Mouse (Mus musculus): ENCODE measurements around the gene Gstm5. TPM values are rescaled to one million over a fixed set of nuclear protein-coding genes. Genes with fewer than 3 reads are reported as not detected.

Gstm5 gene
- polyA plus RNA-seq, 1 experiment from 2014 or later, result 196 TPM

- Histone ChIP-seq H3K4me3 (ENCODE audit: low read depth, low read length) (no peak overlapping the region), H3K4me2 (ENCODE audit: low read length) (no peak overlapping the region), H3K9me3 (ENCODE audit: control insufficient read depth, low read length) (no peaks in the 10 kb centered on the region), H3K27me3 (replicated peaks; ENCODE audit: control insufficient read depth, insufficient read depth, low read length) (no peaks in the 10 kb centered on the region), H3K27ac (ENCODE audit: low read depth) (no peak overlapping the region), H3K4me1 (replicated peaks; ENCODE audit: control insufficient read depth, insufficient read depth, low read length) (peaks cover 6% of the 10 kb centered on the region), H3K36me3 (ENCODE audit: control insufficient read depth, insufficient read depth, low read length) (no peaks in the 10 kb centered on the region), H3K9ac (ENCODE audit: low read length) (no peak overlapping the region)
- WGBS, result 8% methylated on average over 8 of the region's 8 CpGs
- ATAC-seq (replicated peaks; ENCODE audit: low FRiP score, low TSS enrichment, low read depth), result peak; percentile 64
- DNase-seq (ENCODE audit: low spot score), result peak; percentile 88
These were observed 28.5 kb upstream of the Gstm5 start for GRCm38 (mm10) chr3:107867086-107867485.

- no peak for DNase-seq (ENCODE audit: low spot score)
- H3K9ac ChIP-seq (ENCODE audit: low read length), result no peak overlapping the region
- WGBS, result 93% methylated on average over 22 of the region's 22 CpGs
- H3K9me3 ChIP-seq (ENCODE audit: control insufficient read depth, low read length), result no peaks in the 10 kb centered on the region
- peaks cover 4% of the 10 kb centered on the region for H3K4me1 ChIP-seq (replicated peaks; ENCODE audit: control insufficient read depth, insufficient read depth, low read length)
- no peaks in the 10 kb centered on the region for H3K36me3 ChIP-seq (ENCODE audit: control insufficient read depth, insufficient read depth, low read length)
- H3K4me2 ChIP-seq (ENCODE audit: low read length), result no peak overlapping the region
- no peaks in the 10 kb centered on the region for H3K27me3 ChIP-seq (replicated peaks; ENCODE audit: control insufficient read depth, insufficient read depth, low read length)
- no peak overlapping the region for H3K4me3 ChIP-seq (ENCODE audit: low read depth, low read length)
- no peak for ATAC-seq (replicated peaks; ENCODE audit: low FRiP score, low TSS enrichment, low read depth)
- no peak overlapping the region for H3K27ac ChIP-seq (ENCODE audit: low read depth)
These were observed 27.2 kb upstream of the Gstm5 start for GRCm38 (mm10) chr3:107868452-107868851.

DNA sequence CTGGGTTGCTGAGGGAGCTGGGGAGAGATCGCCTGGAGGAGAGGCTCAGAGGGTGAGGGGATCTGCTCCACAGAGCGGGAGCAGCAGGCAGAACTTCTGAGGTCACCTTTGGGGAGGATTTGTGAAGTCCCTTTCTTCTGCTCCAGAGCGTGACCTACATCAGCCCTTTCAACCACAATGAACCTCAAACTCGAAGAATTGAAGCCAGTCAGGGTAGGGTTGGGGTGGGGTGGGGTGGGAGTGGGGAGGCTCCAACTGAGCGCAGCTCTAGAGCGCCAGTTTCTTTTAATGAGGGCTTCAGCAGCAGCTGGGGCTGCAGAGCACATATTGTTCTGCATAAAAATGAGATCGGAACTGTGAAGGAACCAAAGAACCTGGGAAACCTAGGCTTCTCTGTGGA lies 26.5 kb upstream of the Gstm5 start:
- ATAC-seq (replicated peaks; ENCODE audit: low FRiP score, low TSS enrichment, low read depth), result no peak
- WGBS, result 52% methylated on average over 7 of the region's 7 CpGs
- Histone ChIP-seq H3K36me3 (ENCODE audit: control insufficient read depth, insufficient read depth, low read length) (no peaks in the 10 kb centered on the region), H3K27me3 (replicated peaks; ENCODE audit: control insufficient read depth, insufficient read depth, low read length) (no peaks in the 10 kb centered on the region), H3K9ac (ENCODE audit: low read length) (no peak overlapping the region), H3K9me3 (ENCODE audit: control insufficient read depth, low read length) (no peaks in the 10 kb centered on the region), H3K4me2 (ENCODE audit: low read length) (no peak overlapping the region), H3K4me1 (replicated peaks; ENCODE audit: control insufficient read depth, insufficient read depth, low read length) (peaks cover 2% of the 10 kb centered on the region; the same call in 1 of the 2 replicates), H3K27ac (ENCODE audit: low read depth) (no peak overlapping the region), H3K4me3 (ENCODE audit: low read depth, low read length) (no peak overlapping the region)
- DNase-seq (ENCODE audit: low spot score), result no peak

GRCm38 (mm10) chr3:107869925-107870324 lies 25.7 kb upstream of the Gstm5 start:
- H3K9ac ChIP-seq (ENCODE audit: low read length), result no peak overlapping the region
- ATAC-seq (replicated peaks; ENCODE audit: low FRiP score, low TSS enrichment, low read depth) (no peak), DNase-seq (ENCODE audit: low spot score) (no peak)
- no peaks in the 10 kb centered on the region for H3K36me3 ChIP-seq (ENCODE audit: control insufficient read depth, insufficient read depth, low read length)
- H3K9me3 ChIP-seq (ENCODE audit: control insufficient read depth, low read length), result no peaks in the 10 kb centered on the region
- H3K4me1 ChIP-seq (replicated peaks; ENCODE audit: control insufficient read depth, insufficient read depth, low read length), result peaks cover 3% of the 10 kb centered on the region; the same call in 1 of the 2 replicates
- H3K27ac ChIP-seq (ENCODE audit: low read depth), result no peak overlapping the region
- WGBS, result 61% methylated on average over 4 of the region's 4 CpGs
- no peaks in the 10 kb centered on the region for H3K27me3 ChIP-seq (replicated peaks; ENCODE audit: control insufficient read depth, insufficient read depth, low read length)
- no peak overlapping the region for H3K4me3 ChIP-seq (ENCODE audit: low read depth, low read length)
- no peak overlapping the region for H3K4me2 ChIP-seq (ENCODE audit: low read length)

- 54% methylated on average over 24 of the region's 24 CpGs for WGBS
- Histone ChIP-seq H3K4me3 (ENCODE audit: low read depth, low read length) (no peak overlapping the region), H3K4me2 (ENCODE audit: low read length) (peak overlapping the region; percentile 27), H3K27ac (ENCODE audit: low read depth) (peak overlapping the region; percentile 64), H3K4me1 (replicated peaks; ENCODE audit: control insufficient read depth, insufficient read depth, low read length) (peaks cover 8% of the 10 kb centered on the region; the same call in 1 of the 2 replicates), H3K9ac (ENCODE audit: low read length) (no peak overlapping the region), H3K27me3 (replicated peaks; ENCODE audit: control insufficient read depth, insufficient read depth, low read length) (no peaks in the 10 kb centered on the region), H3K36me3 (ENCODE audit: control insufficient read depth, insufficient read depth, low read length) (no peaks in the 10 kb centered on the region), H3K9me3 (ENCODE audit: control insufficient read depth, low read length) (no peaks in the 10 kb centered on the region)
- DNase-seq (ENCODE audit: low spot score), result peak; percentile 70
- peak; percentile 89 for ATAC-seq (replicated peaks; ENCODE audit: low FRiP score, low TSS enrichment, low read depth)
These were observed 22.0 kb upstream of the Gstm5 start for GRCm38 (mm10) chr3:107873335-107874251.

GRCm38 (mm10) chr3:107875231-107875630 lies 20.4 kb upstream of the Gstm5 start:
- no peak overlapping the region for H3K9ac ChIP-seq (ENCODE audit: low read length)
- WGBS, result 42% methylated on average over 6 of the region's 6 CpGs
- no peak overlapping the region for H3K27ac ChIP-seq (ENCODE audit: low read depth)
- H3K27me3 ChIP-seq (replicated peaks; ENCODE audit: control insufficient read depth, insufficient read depth, low read length), result no peaks in the 10 kb centered on the region
- no peaks in the 10 kb centered on the region for H3K9me3 ChIP-seq (ENCODE audit: control insufficient read depth, low read length)
- H3K4me2 ChIP-seq (ENCODE audit: low read length), result no peak overlapping the region
- no peak overlapping the region for H3K4me3 ChIP-seq (ENCODE audit: low read depth, low read length)
- peaks cover 8% of the 10 kb centered on the region; the same call in 1 of the 2 replicates for H3K4me1 ChIP-seq (replicated peaks; ENCODE audit: control insufficient read depth, insufficient read depth, low read length)
- H3K36me3 ChIP-seq (ENCODE audit: control insufficient read depth, insufficient read depth, low read length), result no peaks in the 10 kb centered on the region
- DNase-seq (ENCODE audit: low spot score) (no peak), ATAC-seq (replicated peaks; ENCODE audit: low FRiP score, low TSS enrichment, low read depth) (no peak)

- Histone ChIP-seq H3K36me3 (ENCODE audit: control insufficient read depth, insufficient read depth, low read length) (no peaks in the 10 kb centered on the region), H3K4me2 (ENCODE audit: low read length) (peak within 1 kb of the TSS; percentile 34), H3K9ac (ENCODE audit: low read length) (no peak within 1 kb of the TSS), H3K9me3 (ENCODE audit: control insufficient read depth, low read length) (no peaks in the 10 kb centered on the region), H3K4me1 (replicated peaks; ENCODE audit: control insufficient read depth, insufficient read depth, low read length) (peaks cover 8% of the 10 kb centered on the region; the same call in 1 of the 2 replicates), H3K4me3 (ENCODE audit: low read depth, low read length) (peak within 1 kb of the TSS; percentile 8; the same call in 1 of the 2 replicates), H3K27me3 (replicated peaks; ENCODE audit: control insufficient read depth, insufficient read depth, low read length) (no peaks in the 10 kb centered on the region), H3K27ac (ENCODE audit: low read depth) (peak within 1 kb of the TSS; percentile 57)
- DNase-seq (ENCODE audit: low spot score), result no peak
- 67% methylated on average over 5 of the region's 5 CpGs for WGBS
- ATAC-seq (replicated peaks; ENCODE audit: low FRiP score, low TSS enrichment, low read depth), result peak; percentile 30; the same call in 1 of the 2 replicates
These were observed 18.6 kb upstream of the Gstm5 start, which contains the start of gene Eps8l3 for GRCm38 (mm10) chr3:107877005-107877404. Gene Eps8l3, plus strand, starts transcription at chr3:107877229.

DNA sequence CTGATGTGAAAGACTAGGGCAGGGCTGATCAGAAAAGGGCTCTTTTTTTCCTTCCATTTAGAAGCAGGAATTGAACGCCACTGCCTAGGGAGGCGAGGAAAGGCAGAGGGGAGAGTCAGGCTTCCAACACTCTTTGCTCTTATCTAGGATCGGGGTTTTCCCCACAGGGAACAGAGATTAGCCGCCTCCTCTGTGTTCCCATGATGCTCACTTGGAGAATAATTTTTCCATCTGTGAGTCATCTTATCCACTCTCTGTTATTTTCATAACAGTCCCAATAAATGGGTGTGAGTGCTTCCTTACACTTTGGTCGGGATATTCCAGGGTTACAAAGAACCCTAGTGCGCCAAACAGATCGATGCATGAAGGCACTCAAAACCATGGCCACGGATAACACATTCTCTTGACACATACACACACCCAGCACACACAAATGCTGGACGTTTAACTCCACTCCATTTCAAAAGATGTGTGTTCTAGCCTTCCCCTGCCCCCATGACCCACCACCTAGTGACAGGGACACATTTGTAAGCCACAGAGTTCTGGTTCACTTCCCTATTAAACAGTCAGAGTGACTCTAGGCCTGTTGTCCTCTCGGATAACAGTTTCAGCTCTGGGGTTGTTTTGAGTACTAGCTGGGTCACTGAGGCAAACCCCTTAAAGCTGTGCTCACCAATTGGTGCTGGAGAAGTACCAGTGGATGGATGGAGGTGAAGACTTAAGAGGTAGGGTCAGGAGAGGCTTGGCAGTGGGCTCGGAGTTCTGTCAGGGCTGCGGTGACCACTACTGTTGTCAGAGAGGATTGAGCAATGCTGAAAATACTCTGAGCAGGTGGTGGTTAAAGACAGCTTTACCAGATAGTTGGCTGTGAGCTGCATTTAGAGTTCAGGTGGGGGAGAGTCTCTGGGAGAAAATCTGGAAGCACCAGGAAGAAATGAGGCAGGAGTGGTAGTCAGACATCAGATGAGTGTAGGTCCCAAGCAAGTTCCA lies 17.6 kb upstream of the Gstm5 start:
- ATAC-seq (replicated peaks; ENCODE audit: low FRiP score, low TSS enrichment, low read depth) (no peak), DNase-seq (ENCODE audit: low spot score) (no peak)
- Histone ChIP-seq H3K4me3 (ENCODE audit: low read depth, low read length) (peak overlapping the region; percentile 8; the same call in 1 of the 2 replicates), H3K36me3 (ENCODE audit: control insufficient read depth, insufficient read depth, low read length) (no peaks in the 10 kb centered on the region), H3K9me3 (ENCODE audit: control insufficient read depth, low read length) (no peaks in the 10 kb centered on the region), H3K4me1 (replicated peaks; ENCODE audit: control insufficient read depth, insufficient read depth, low read length) (peaks cover 8% of the 10 kb centered on the region; the same call in 1 of the 2 replicates), H3K4me2 (ENCODE audit: low read length) (peak overlapping the region; percentile 34), H3K27me3 (replicated peaks; ENCODE audit: control insufficient read depth, insufficient read depth, low read length) (no peaks in the 10 kb centered on the region), H3K27ac (ENCODE audit: low read depth) (peak overlapping the region; percentile 57), H3K9ac (ENCODE audit: low read length) (no peak overlapping the region)
- WGBS, result 84% methylated on average over 12 of the region's 12 CpGs

Data from intestine, embryonic 14.5 days (tissue).